Mouse (Mus musculus) kidney, adult 2 months (tissue): ENCODE data around the gene Rnf166. TPM values are rescaled to one million over a fixed set of nuclear protein-coding genes. Genes with fewer than 3 reads are reported as not detected.

ENCODE experiments used
- DNase-seq: peaks from one replicate; pipeline ENCODE4 v3.0.0; 2021
- H3K27ac ChIP-seq: fragments of 200-500 bp; 2 replicates; pipeline ENCODE4 v1.5.1; 2012; ENCODE audit warnings: low read depth, low read length, control low read depth, inconsistent platforms; ENCODE audit not compliant: insufficient read depth
- H3K27me3 ChIP-seq: fragments of 200-500 bp; replicated peaks from 2 replicates; pipeline ENCODE4 v1.6.1; 2012; ENCODE audit warnings: mild to moderate bottlenecking, moderate library complexity, low read length, inconsistent platforms; ENCODE audit not compliant: control insufficient read depth, insufficient read depth
- H3K36me3 ChIP-seq: fragments of 200-500 bp; 2 replicates; pipeline ENCODE4 v1.6.1; 2012; ENCODE audit warnings: mild to moderate bottlenecking, moderate library complexity, low read length, inconsistent platforms; ENCODE audit not compliant: control insufficient read depth, insufficient read depth
- H3K4me1 ChIP-seq: fragments of 200-500 bp; 2 replicates; pipeline ENCODE4 v1.6.1; 2011; ENCODE audit warnings: low read length; ENCODE audit not compliant: control insufficient read depth, insufficient read depth
- H3K4me3 ChIP-seq: fragments of 200-500 bp; 2 replicates; pipeline ENCODE4 v1.5.1; 2011; ENCODE audit warnings: mild to moderate bottlenecking, low read depth, low read length, control low read depth; ENCODE audit not compliant: insufficient read depth
- CTCF ChIP-seq: fragments of 200-500 bp; conservative IDR thresholded peaks from 2 replicates; pipeline ENCODE4 v1.5.1; 2011; ENCODE audit warnings: low read depth, mild to moderate bottlenecking, control low read depth, low read length, moderate library complexity, mixed read lengths; ENCODE audit not compliant: insufficient read depth, insufficient read length
- POLR2A ChIP-seq: fragments of 200-500 bp; IDR thresholded peaks from one replicate; pipeline ENCODE4 v1.6.1; 2011; ENCODE audit warnings: low read depth, low read length, control low read depth
- WGBS: fragments of 180-500 bp; shearing (Covaris S2); methylation state at CpG from one replicate; pipeline ENCODE4 v1.1.7; 2018; 5-methylcytosine and 5-hydroxymethylcytosine counted together
- polyA plus RNA-seq: library from polyadenylated mRNA; depleted of rRNA; stranded (reverse); fragments of >200 nt; gene quantifications from 2 replicates; pipeline ENCODE4 v1.2.3, GENCODE M21; 2012

The Rnf166 gene
- polyA plus RNA-seq, 1 experiment, result 64.4 TPM

- no peaks in the 10 kb centered on the region for H3K27me3 ChIP-seq
- DNase-seq, result peak; percentile 60
- peaks cover 10% of the 10 kb centered on the region; the same call in 1 of the 2 replicates for H3K4me1 ChIP-seq
- WGBS, result 29% methylated on average over 18 of the region's 18 CpGs
- peak overlapping the region; percentile 78 for H3K27ac ChIP-seq
- peak overlapping the region; percentile 83 for H3K4me3 ChIP-seq
- TF ChIP-seq CTCF, result no peak
- H3K36me3 ChIP-seq, result no peaks in the 10 kb centered on the region
Observed at GRCm38 (mm10) chr8:122431694-122432442, 44.0 kb downstream of the Rnf166 start.

DNA sequence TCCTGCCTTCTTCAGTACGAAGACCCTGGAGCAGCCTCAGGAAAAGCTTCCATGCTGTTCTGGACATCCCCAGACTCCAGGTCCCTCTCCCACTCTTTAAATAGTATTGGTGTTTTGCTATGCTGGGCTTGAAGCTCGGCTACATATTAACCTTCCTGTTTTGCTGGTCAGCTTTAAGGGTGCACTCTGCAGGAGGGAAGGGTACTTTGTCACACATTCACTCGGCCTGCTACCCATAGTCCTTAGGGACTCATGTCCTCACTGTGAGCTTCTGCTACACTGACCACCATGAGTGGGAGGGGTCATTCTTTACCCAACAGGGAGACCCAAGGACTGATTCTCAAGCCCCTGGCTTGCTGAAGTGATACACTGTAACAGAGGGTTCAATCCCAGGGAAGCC lies 45.2 kb downstream of the Rnf166 start:
- peak; percentile 87 for DNase-seq
- peak overlapping the region; percentile 54 for H3K27ac ChIP-seq
- H3K4me3 ChIP-seq, result 0 out of 2 replicates have a peak overlapping the region, but pooled peaks have one; percentile 5
- H3K36me3 ChIP-seq, result no peaks in the 10 kb centered on the region; the same call in 1 of the 2 replicates
- 36% methylated on average over 3 of the region's 3 CpGs for WGBS
- peaks cover 10% of the 10 kb centered on the region; the same call in 1 of the 2 replicates for H3K4me1 ChIP-seq
- TF ChIP-seq CTCF, result no peak
- no peak for TF ChIP-seq POLR2A
- H3K27me3 ChIP-seq, result no peaks in the 10 kb centered on the region

GRCm38 (mm10) chr8:122430058-122430636 lies 45.7 kb downstream of the Rnf166 start:
- DNase-seq, result peak; percentile 43
- H3K27ac ChIP-seq, result peak overlapping the region; percentile 54

GRCm38 (mm10) chr8:122428163-122428562 lies 47.7 kb downstream of the Rnf166 start:
- Histone ChIP-seq H3K4me3 (no peak overlapping the region), H3K36me3 (no peaks in the 10 kb centered on the region; the same call in none of the 2 replicates), H3K4me1 (peaks cover 10% of the 10 kb centered on the region; the same call in 1 of the 2 replicates), H3K27ac (no peak overlapping the region), H3K27me3 (no peaks in the 10 kb centered on the region)
- WGBS, result 82% methylated on average over 9 of the region's 9 CpGs
- TF ChIP-seq POLR2A (no peak), CTCF (no peak)
- no peak for DNase-seq

More at GRCm38 (mm10) chr8:122430058-122430636, 45.7 kb downstream of the Rnf166 start:
- 0 out of 2 replicates have a peak overlapping the region, but pooled peaks have one; percentile 5 for H3K4me3 ChIP-seq
- 47% methylated on average over 10 of the region's 10 CpGs for WGBS
- H3K4me1 ChIP-seq, result peaks cover 10% of the 10 kb centered on the region; the same call in 1 of the 2 replicates
- no peaks in the 10 kb centered on the region for H3K27me3 ChIP-seq
- TF ChIP-seq CTCF (no peak), POLR2A (no peak)
- H3K36me3 ChIP-seq, result no peaks in the 10 kb centered on the region; the same call in none of the 2 replicates

DNA sequence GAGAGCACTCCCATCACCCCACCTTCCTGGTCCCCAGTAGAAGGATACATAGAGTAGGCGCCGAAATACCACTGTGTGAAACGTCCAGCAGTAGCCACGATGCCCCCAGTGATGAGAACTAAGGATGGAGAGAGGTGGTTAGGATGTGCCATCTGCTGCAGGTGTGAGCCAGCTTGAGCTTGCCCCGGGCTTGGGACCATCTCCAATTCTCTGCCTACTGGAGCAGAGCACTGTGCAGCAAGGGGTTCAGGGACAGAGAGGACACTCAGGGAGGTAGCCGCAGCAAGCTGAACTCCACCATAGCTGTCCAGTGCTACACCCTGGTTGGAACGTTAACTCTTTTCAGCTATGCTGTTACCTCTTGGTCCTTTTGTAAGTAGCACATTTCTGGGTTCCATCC lies 48.3 kb downstream of the Rnf166 start:
- H3K4me3 ChIP-seq, result no peak overlapping the region
- DNase-seq, result no peak
- H3K27ac ChIP-seq, result no peak overlapping the region
- 74% methylated on average over 7 of the region's 7 CpGs for WGBS
- no peaks in the 10 kb centered on the region; the same call in none of the 2 replicates for H3K36me3 ChIP-seq
- H3K4me1 ChIP-seq, result peaks cover 7% of the 10 kb centered on the region; the same call in 1 of the 2 replicates
- H3K27me3 ChIP-seq, result no peaks in the 10 kb centered on the region
- TF ChIP-seq CTCF, result no peak
- TF ChIP-seq POLR2A, result no peak

- 84% methylated on average over 9 of the region's 9 CpGs for WGBS
- no peak for DNase-seq
- Histone ChIP-seq H3K27ac (no peak overlapping the region), H3K4me3 (no peak overlapping the region), H3K4me1 (peaks cover 7% of the 10 kb centered on the region; the same call in 1 of the 2 replicates), H3K36me3 (no peaks in the 10 kb centered on the region; the same call in none of the 2 replicates), H3K27me3 (no peaks in the 10 kb centered on the region)
- no peak for TF ChIP-seq CTCF
- TF ChIP-seq POLR2A, result no peak
Observed at GRCm38 (mm10) chr8:122426145-122426544, 49.7 kb downstream of the Rnf166 start.

DNA sequence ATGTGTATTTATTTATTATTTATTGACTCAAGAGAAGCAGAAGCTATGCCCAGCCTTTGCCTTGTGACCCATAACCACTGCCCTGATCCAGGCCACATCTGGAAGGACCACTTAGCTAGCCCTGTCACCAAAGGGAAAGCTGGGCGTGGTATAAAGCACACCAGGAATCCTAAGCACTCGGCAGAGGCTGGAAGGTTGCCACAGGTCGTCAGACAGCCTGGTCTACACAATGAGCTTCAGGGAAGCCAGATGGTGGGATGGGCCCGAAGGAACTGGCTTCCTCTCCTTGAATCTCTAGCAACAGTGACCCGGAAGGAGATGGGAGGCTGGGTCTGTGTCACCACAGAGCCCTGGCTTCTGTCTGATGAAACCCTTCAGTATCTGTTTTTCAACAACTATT lies 52.2 kb downstream of the Rnf166 start:
- no peak overlapping the region for H3K4me3 ChIP-seq
- WGBS, result 18% methylated on average over 5 of the region's 5 CpGs
- no peaks in the 10 kb centered on the region; the same call in none of the 2 replicates for H3K36me3 ChIP-seq
- DNase-seq, result peak; percentile 65
- no peaks in the 10 kb centered on the region for H3K4me1 ChIP-seq
- no peaks in the 10 kb centered on the region for H3K27me3 ChIP-seq
- TF ChIP-seq CTCF, result no peak
- no peak for TF ChIP-seq POLR2A
- H3K27ac ChIP-seq, result no peak overlapping the region
